Mouse (Mus musculus) hindbrain, embryonic 16.5 days (tissue): ENCODE measurements at regions not wholly inside any gene's neighbourhood (a gene's known extent, or its start where the extent isn't known, plus 50 kb on each side); places are given as distances from the start of the nearest gene placed in this dataset.
"Not testable (repeated sequence)": the region's sequence is repeated elsewhere in the genome, so short reads cannot be mapped to it uniquely, and the experiment has no call there.

ENCODE experiments used
- ATAC-seq: fragments of 200-750 bp; cut with Nextera tagmentation; 2 replicates; pipeline ENCODE4 v1.8.0; 2017; ENCODE audit warnings: moderate TSS enrichment, moderate library complexity
- H3K27ac ChIP-seq: fragments of 300-500 bp; sonication (generic); 2 replicates; pipeline ENCODE4 v1.5.1; 2014; ENCODE audit warnings: low read depth, mild to moderate bottlenecking, control low read depth, low read length, moderate library complexity
- H3K27me3 ChIP-seq: fragments of 300-500 bp; sonication (generic); replicated peaks from 2 replicates; pipeline ENCODE4 v1.6.1; 2014; ENCODE audit warnings: low read length; ENCODE audit not compliant: control insufficient read depth, insufficient read depth
- H3K36me3 ChIP-seq: fragments of 300-500 bp; sonication (generic); 2 replicates; pipeline ENCODE4 v1.6.1; 2014; ENCODE audit warnings: mild to moderate bottlenecking, low read length, moderate library complexity, mixed read lengths; ENCODE audit not compliant: control insufficient read depth, insufficient read depth
- H3K4me1 ChIP-seq: fragments of 300-500 bp; sonication (generic); 2 replicates; pipeline ENCODE4 v1.6.1; 2014; ENCODE audit warnings: low read depth, low read length; ENCODE audit not compliant: control insufficient read depth, insufficient read depth
- H3K4me2 ChIP-seq: fragments of 300-500 bp; sonication (generic); 2 replicates; pipeline ENCODE4 v1.6.1; 2014; ENCODE audit warnings: mild to moderate bottlenecking, low read length, control low read depth, moderate library complexity
- H3K4me3 ChIP-seq: fragments of 300-500 bp; sonication (generic); 2 replicates; pipeline ENCODE4 v1.5.1; 2014; ENCODE audit warnings: mild to moderate bottlenecking, low read length, control low read depth, moderate library complexity
- H3K9ac ChIP-seq: fragments of 300-500 bp; sonication (generic); 2 replicates; pipeline ENCODE4 v1.6.1; 2014; ENCODE audit warnings: low read depth, mild to moderate bottlenecking, control low read depth, low read length, moderate library complexity
- H3K9me3 ChIP-seq: fragments of 300-500 bp; sonication (generic); 2 replicates; pipeline ENCODE4 v1.6.1; 2014; ENCODE audit warnings: mild to moderate bottlenecking, low read length, moderate library complexity; ENCODE audit not compliant: control insufficient read depth
- WGBS: fragments of 180-500 bp; shearing (Covaris S2); extraction: QIAGEN DNeasy Blood & Tissue Kit; methylation state at CpG from one replicate; pipeline ENCODE4 v1.1.7; 2014; 5-methylcytosine and 5-hydroxymethylcytosine counted together

- 83% methylated on average over 3 of the region's 3 CpGs for WGBS
- Histone ChIP-seq H3K4me3 (no peak overlapping the region), H3K9ac (no peak overlapping the region), H3K4me2 (no peak overlapping the region), H3K27me3 (no peaks in the 10 kb centered on the region), H3K36me3 (no peaks in the 10 kb centered on the region), H3K4me1 (no peaks in the 10 kb centered on the region), H3K9me3 (no peaks in the 10 kb centered on the region), H3K27ac (no peak overlapping the region)
- ATAC-seq = no peak
Observed at GRCm38 (mm10) chr12:70657493-70657810, 167.9 kb upstream of the Frmd6 start.

- H3K4me1 ChIP-seq = no peaks in the 10 kb centered on the region
- H3K27me3 ChIP-seq = no peaks in the 10 kb centered on the region
- H3K4me3 ChIP-seq = no peak overlapping the region
- ATAC-seq = no peak
- no peaks in the 10 kb centered on the region for H3K9me3 ChIP-seq
- no peak overlapping the region for H3K4me2 ChIP-seq
- WGBS = 89% methylated on average over 5 of the region's 5 CpGs
- H3K27ac ChIP-seq = no peak overlapping the region
- H3K36me3 ChIP-seq = no peaks in the 10 kb centered on the region
- H3K9ac ChIP-seq = no peak overlapping the region
Observed at GRCm38 (mm10) chr12:70658106-70658505, 167.2 kb upstream of the Frmd6 start.

- ATAC-seq = no peak
- WGBS = 82% methylated on average over 4 of the region's 4 CpGs
Observed at GRCm38 (mm10) chr12:70660388-70660787, 164.9 kb upstream of the Frmd6 start.

GRCm38 (mm10) chr12:70668158-70668557 lies 157.2 kb upstream of the Frmd6 start:
- ATAC-seq, H3K36me3 ChIP-seq: not testable (repeated sequence)
- WGBS = 94% methylated on average over 6 of the region's 8 CpGs

More at GRCm38 (mm10) chr12:70660388-70660787, 164.9 kb upstream of the Frmd6 start:
- H3K4me1 ChIP-seq = no peaks in the 10 kb centered on the region
- no peaks in the 10 kb centered on the region for H3K36me3 ChIP-seq
- no peaks in the 10 kb centered on the region for H3K9me3 ChIP-seq
- H3K4me3 ChIP-seq = no peak overlapping the region
- H3K27ac ChIP-seq = no peak overlapping the region
- no peak overlapping the region for H3K9ac ChIP-seq
- no peak overlapping the region for H3K4me2 ChIP-seq
- no peaks in the 10 kb centered on the region for H3K27me3 ChIP-seq

GRCm38 (mm10) chr12:70672115-70672514 lies 153.2 kb upstream of the Frmd6 start:
- Histone ChIP-seq H3K36me3 (no peaks in the 10 kb centered on the region), H3K27ac (no peak overlapping the region), H3K4me2 (no peak overlapping the region), H3K9me3 (no peaks in the 10 kb centered on the region), H3K4me1 (no peaks in the 10 kb centered on the region; the same call in 1 of the 2 replicates), H3K9ac (no peak overlapping the region), H3K27me3 (no peaks in the 10 kb centered on the region), H3K4me3 (no peak overlapping the region)
- ATAC-seq = no peak
- 92% methylated on average over 7 of the region's 7 CpGs for WGBS

More at GRCm38 (mm10) chr12:70668158-70668557, 157.2 kb upstream of the Frmd6 start:
- H3K9me3 ChIP-seq, H3K27ac ChIP-seq, H3K9ac ChIP-seq, H3K4me3 ChIP-seq, H3K27me3 ChIP-seq, H3K4me1 ChIP-seq, H3K4me2 ChIP-seq: not testable (repeated sequence)

GRCm38 (mm10) chr12:70673188-70673587 lies 152.1 kb upstream of the Frmd6 start:
- no peak overlapping the region for H3K9ac ChIP-seq

GRCm38 (mm10) chr12:70674144-70674543 lies 151.2 kb upstream of the Frmd6 start:
- no peak for ATAC-seq

More at GRCm38 (mm10) chr12:70673188-70673587, 152.1 kb upstream of the Frmd6 start:
- Histone ChIP-seq H3K27ac (no peak overlapping the region), H3K27me3 (no peaks in the 10 kb centered on the region), H3K4me2 (no peak overlapping the region), H3K4me3 (no peak overlapping the region), H3K4me1 (no peaks in the 10 kb centered on the region; the same call in 1 of the 2 replicates), H3K36me3 (no peaks in the 10 kb centered on the region), H3K9me3 (no peaks in the 10 kb centered on the region)
- ATAC-seq = no peak
- 77% methylated on average over 11 of the region's 11 CpGs for WGBS

GRCm38 (mm10) chr12:70675846-70676245 lies 149.5 kb upstream of the Frmd6 start:
- no peak for ATAC-seq
- no peaks in the 10 kb centered on the region for H3K9me3 ChIP-seq
- H3K36me3 ChIP-seq = no peaks in the 10 kb centered on the region
- no peak overlapping the region for H3K4me2 ChIP-seq
- no peak overlapping the region for H3K27ac ChIP-seq
- 77% methylated on average over 6 of the region's 6 CpGs for WGBS
- no peaks in the 10 kb centered on the region for H3K27me3 ChIP-seq
- peaks cover 3% of the 10 kb centered on the region for H3K4me1 ChIP-seq
- H3K9ac ChIP-seq = no peak overlapping the region
- H3K4me3 ChIP-seq = no peak overlapping the region

More at GRCm38 (mm10) chr12:70674144-70674543, 151.2 kb upstream of the Frmd6 start:
- H3K9ac ChIP-seq = no peak overlapping the region
- no peak overlapping the region for H3K4me2 ChIP-seq
- no peaks in the 10 kb centered on the region for H3K27me3 ChIP-seq
- no peaks in the 10 kb centered on the region for H3K36me3 ChIP-seq
- H3K27ac ChIP-seq = no peak overlapping the region
- WGBS = 75% methylated on average over 2 of the region's 2 CpGs
- no peak overlapping the region for H3K4me3 ChIP-seq
- H3K4me1 ChIP-seq = no peaks in the 10 kb centered on the region; the same call in 1 of the 2 replicates
- H3K9me3 ChIP-seq = no peaks in the 10 kb centered on the region

GRCm38 (mm10) chr12:70679701-70680425 lies 145.5 kb upstream of the Frmd6 start:
- ATAC-seq = peak; percentile 89
- 56% methylated on average over 20 of the region's 20 CpGs for WGBS
- Histone ChIP-seq H3K27ac (0 out of 2 replicates have a peak overlapping the region, but pooled peaks have one; percentile 1), H3K36me3 (no peaks in the 10 kb centered on the region), H3K27me3 (no peaks in the 10 kb centered on the region), H3K9ac (peak overlapping the region; percentile 38; the same call in 1 of the 2 replicates), H3K4me2 (peak overlapping the region; percentile 2), H3K4me1 (peaks cover 3% of the 10 kb centered on the region), H3K9me3 (no peaks in the 10 kb centered on the region), H3K4me3 (no peak overlapping the region)
